Mouse (Mus musculus) CH12.LX (cell line): ENCODE measurements around the gene Htr5a. TPM values are rescaled to one million over a fixed set of nuclear protein-coding genes. Genes with fewer than 3 reads are reported as not detected.

Source experiments
- DNase-seq: peaks from one replicate; pipeline ENCODE4 v3.0.0-alpha.2; 2013; ENCODE audit errors: extremely low read depth
- H3K27ac ChIP-seq: 2 replicates; pipeline ENCODE4 v1.5.1; 2012; ENCODE audit warnings: low read depth, mild to moderate bottlenecking, control low read depth, moderate library complexity; ENCODE audit not compliant: insufficient read depth
- H3K27me3 ChIP-seq: replicated peaks from 2 replicates; pipeline ENCODE3; 2012; ENCODE audit warnings: inconsistent platforms
- H3K36me3 ChIP-seq, 2 experiments: replicated peaks in 1 of 2; 2 replicates each; pipeline versions ENCODE3 to v1.6.1; 2012; ENCODE audit warnings: inconsistent platforms in 1 of 2, low read length in 1 of 2, mild to moderate bottlenecking in 1 of 2, mixed read lengths in 1 of 2, moderate library complexity in 1 of 2; ENCODE audit not compliant: control insufficient read depth in 1 of 2, insufficient read depth in 1 of 2
- H3K4me1 ChIP-seq, 2 experiments: 2 replicates each; pipeline ENCODE4 v1.6.1; 2012; ENCODE audit warnings: inconsistent platforms in 1 of 2, moderate library complexity in 1 of 2; ENCODE audit not compliant: insufficient read depth in 2 of 2, control insufficient read depth in 1 of 2
- H3K4me2 ChIP-seq: 2 replicates; pipeline ENCODE4 v1.6.1; 2012; ENCODE audit warnings: low read depth, mild to moderate bottlenecking, control low read depth; ENCODE audit not compliant: poor library complexity, insufficient read depth, severe bottlenecking
- H3K4me3 ChIP-seq, 3 experiments: fragments of 150-350 bp in 1 of 3; sonication (generic) in 1 of 3; replicated peaks in 1 of 3; 2 replicates each; pipeline versions ENCODE3 to v1.5.1; 2011 to 2012; ENCODE audit warnings: low read depth in 2 of 3, low read length in 2 of 3, mild to moderate bottlenecking in 2 of 3, moderate library complexity in 2 of 3, control low read depth in 1 of 3, improper control_type of control experiment in 1 of 3, inconsistent platforms in 1 of 3, mixed read lengths in 1 of 3; ENCODE audit not compliant: poor library complexity in 1 of 3
- H3K79me2 ChIP-seq: replicated peaks from 2 replicates; pipeline ENCODE4 v1.6.1; 2012; ENCODE audit warnings: mild to moderate bottlenecking, moderate library complexity; ENCODE audit not compliant: control insufficient read depth, poor library complexity, insufficient read depth, severe bottlenecking; ENCODE audit errors: extremely low read depth
- H3K9ac ChIP-seq: 2 replicates; pipeline ENCODE4 v1.6.1; 2012; ENCODE audit warnings: low read depth, mild to moderate bottlenecking, control low read depth, moderate library complexity; ENCODE audit not compliant: insufficient read depth
- H3K9me3 ChIP-seq: replicated peaks from 2 replicates; pipeline ENCODE3; 2012; ENCODE audit warnings: low read length, inconsistent platforms, mixed read lengths
- BHLHE40 ChIP-seq: IDR thresholded peaks from 2 replicates; pipeline ENCODE4 v1.6.1; 2011; ENCODE audit warnings: mild to moderate bottlenecking, low read depth, low read length, improper control_type of control experiment
- CHD1 ChIP-seq: IDR thresholded peaks from 2 replicates; pipeline ENCODE4 v1.6.1; 2012; ENCODE audit warnings: low read depth, low read length, improper control_type of control experiment, inconsistent platforms
- CHD2 ChIP-seq: IDR thresholded peaks from 2 replicates; pipeline ENCODE4 v1.6.1; 2011; ENCODE audit warnings: low read length, improper control_type of control experiment
- CTCF ChIP-seq, 2 experiments: IDR thresholded peaks in 1 of 2; conservative IDR thresholded peaks in 1 of 2; 2 replicates each; pipeline ENCODE4 v1.5.1; 2011 to 2012; ENCODE audit warnings: low read depth in 2 of 2, low read length in 2 of 2, improper control_type of control experiment in 1 of 2, inconsistent platforms in 1 of 2, mild to moderate bottlenecking in 1 of 2, moderate library complexity in 1 of 2
- EP300 ChIP-seq: IDR thresholded peaks from 2 replicates; pipeline ENCODE4 v1.6.1; 2011; ENCODE audit warnings: low read length, improper control_type of control experiment
- IRF4 ChIP-seq: IDR thresholded peaks from 2 replicates; pipeline ENCODE4 v1.6.1; 2014; ENCODE audit warnings: low read depth, mild to moderate bottlenecking, inconsistent platforms, low read length, improper control_type of control experiment
- JUN ChIP-seq: IDR thresholded peaks from 2 replicates; pipeline ENCODE4 v1.6.1; 2011; ENCODE audit warnings: low read depth, mild to moderate bottlenecking, low read length, improper control_type of control experiment, moderate library complexity; ENCODE audit not compliant: insufficient read depth
- JUND ChIP-seq: conservative IDR thresholded peaks from 2 replicates; pipeline ENCODE4 v1.6.1; 2011; ENCODE audit warnings: low read depth, low read length, improper control_type of control experiment
- KAT2A ChIP-seq: IDR thresholded peaks from 2 replicates; pipeline ENCODE4 v1.6.1; 2012; ENCODE audit warnings: low read length, improper control_type of control experiment, inconsistent platforms; ENCODE audit not compliant: insufficient replicate concordance
- MAFK ChIP-seq: IDR thresholded peaks from 2 replicates; pipeline ENCODE4 v1.6.1; 2011; ENCODE audit warnings: low read length, improper control_type of control experiment; ENCODE audit not compliant: insufficient replicate concordance
- MEF2A ChIP-seq: IDR thresholded peaks from 2 replicates; pipeline ENCODE4 v1.6.1; 2014; ENCODE audit warnings: low read depth, mild to moderate bottlenecking, inconsistent platforms, low read length, improper control_type of control experiment, borderline replicate concordance
- MXI1 ChIP-seq: IDR thresholded peaks from 2 replicates; pipeline ENCODE4 v1.6.1; 2011; ENCODE audit warnings: mild to moderate bottlenecking, low read depth, low read length, improper control_type of control experiment
- NRF1 ChIP-seq: IDR thresholded peaks from 2 replicates; pipeline ENCODE4 v1.6.1; 2014; ENCODE audit warnings: low read depth, mild to moderate bottlenecking, inconsistent platforms, low read length, improper control_type of control experiment, moderate library complexity
- RCOR1 ChIP-seq: conservative IDR thresholded peaks from 2 replicates; pipeline ENCODE4 v1.6.1; 2012; ENCODE audit warnings: low read depth, mild to moderate bottlenecking, inconsistent platforms, low read length, improper control_type of control experiment
- TBP ChIP-seq: conservative IDR thresholded peaks from 2 replicates; pipeline ENCODE4 v1.6.1; 2011; ENCODE audit warnings: low read depth, low read length, improper control_type of control experiment
- ZC3H11A ChIP-seq: IDR thresholded peaks from 2 replicates; pipeline ENCODE4 v1.6.1; 2012; ENCODE audit warnings: low read depth, mild to moderate bottlenecking, inconsistent platforms, low read length, improper control_type of control experiment
- ZMIZ1 ChIP-seq: IDR thresholded peaks from 2 replicates; pipeline ENCODE4 v1.6.1; 2012; ENCODE audit warnings: low read depth, mild to moderate bottlenecking, inconsistent platforms, low read length, improper control_type of control experiment
- ZNF384 ChIP-seq: IDR thresholded peaks from 2 replicates; pipeline ENCODE4 v1.6.1; 2012; ENCODE audit warnings: low read depth, low read length, improper control_type of control experiment, inconsistent platforms
- dilution Hi-C: fragments of 300-500 bp; cut with MboI; formaldehyde crosslinking; loops from 2 replicates; pipeline ENCODE4 v1.14.3; 2020; ENCODE audit warnings: low sequenced_read_pairs; ENCODE audit not compliant: extremely low pct_unique_long_range_greater_than_20kb, extremely low pct_ligation_motif_present
- in situ Hi-C: fragments of 300-500 bp; cut with MboI; formaldehyde crosslinking; loops from 3 replicates; pipeline ENCODE4 v1.14.3; 2019; ENCODE audit warnings: low sequenced_read_pairs, low pct_ligation_motif_present, low pct_unique_long_range_greater_than_20kb, mixed read lengths
- polyA plus RNA-seq: library from polyadenylated mRNA; unstranded; fragments of >175 nt; gene quantifications from 2 replicates; pipeline ENCODE4 v1.2.1, GENCODE M21; 2012; ENCODE audit warnings: low read depth; ENCODE audit not compliant: insufficient read length
- total RNA-seq, 2 experiments: library from RNA; depleted of rRNA; stranded (reverse); fragments of 300-350 nt in 1 of 2; fragments of >200 nt in 1 of 2; gene quantifications; 2 replicates each; pipeline ENCODE4 v1.2.3; 2012 to 2014

Htr5a gene
- total and polyA plus RNA-seq, 3 experiments, result not detected

GRCm38 (mm10) chr5:27827971-27828370 is 14.0 kb upstream of the Htr5a start:
- DNase-seq, result no peak
- Histone ChIP-seq H3K79me2 (no peaks in the 10 kb centered on the region), H3K36me3 (no peaks in the 10 kb centered on the region), H3K27me3 (no peaks in the 10 kb centered on the region), H3K9ac (no peak overlapping the region), H3K27ac (no peak overlapping the region)
- dilution Hi-C loops, result no loop called here
- TF ChIP-seq JUN, result no peak
- TF ChIP-seq, all 38 proteins: peak for 0
- no peaks in the 10 kb centered on the region for H3K9me3 ChIP-seq
- H3K4me3 ChIP-seq, result no peak overlapping the region
- H3K4me2 ChIP-seq, result no peak overlapping the region
- in situ Hi-C loops, result no loop called here
- no peaks in the 10 kb centered on the region for H3K4me1 ChIP-seq

GRCm38 (mm10) chr5:27835096-27835495 is 6.9 kb upstream of the Htr5a start:
- H3K27ac ChIP-seq, result no peak overlapping the region
- H3K4me3 ChIP-seq, result no peak overlapping the region
- no peak for DNase-seq
- H3K9ac ChIP-seq, result no peak overlapping the region
- H3K9me3 ChIP-seq, result no peaks in the 10 kb centered on the region
- no peaks in the 10 kb centered on the region for H3K79me2 ChIP-seq
- dilution Hi-C loops, result no loop called here
- H3K4me1 ChIP-seq, result no peaks in the 10 kb centered on the region
- TF ChIP-seq JUND (no peak), CHD1 (no peak), MXI1 (no peak), BHLHE40 (no peak)
- TF ChIP-seq, all 38 proteins: peak for 0
- H3K27me3 ChIP-seq, result no peaks in the 10 kb centered on the region
- in situ Hi-C loops, result no loop called here
- no peak overlapping the region for H3K4me2 ChIP-seq
- H3K36me3 ChIP-seq, result no peaks in the 10 kb centered on the region

- Histone ChIP-seq H3K79me2 (no peaks in the 10 kb centered on the region), H3K27ac (no peak overlapping the region), H3K9ac (no peak overlapping the region), H3K4me1 (no peaks in the 10 kb centered on the region), H3K36me3 (no peaks in the 10 kb centered on the region), H3K27me3 (no peaks in the 10 kb centered on the region), H3K9me3 (no peaks in the 10 kb centered on the region), H3K4me3 (no peak overlapping the region), H3K4me2 (no peak overlapping the region)
- in situ Hi-C loops (no loop called here), dilution Hi-C loops (no loop called here)
- DNase-seq, result no peak
- TF ChIP-seq MEF2A (no peak), IRF4 (no peak), CHD1 (no peak), NRF1 (no peak), RCOR1 (no peak), TBP (no peak), CHD2 (no peak), ZNF384 (no peak), ZC3H11A (no peak), KAT2A (no peak), MAFK (no peak), CTCF (conservative IDR thresholded peaks at IDR 0.05 in 1 of 2, IDR thresholded peaks at IDR 0.05 in 1 of 2; ENCODE audit: low read depth in 2 of 2, low read length in 2 of 2) (no peak), ZMIZ1 (no peak), EP300 (no peak)
Observed at GRCm38 (mm10) chr5:27838061-27838460, 3.9 kb upstream of the Htr5a start.
